Mouse (Mus musculus) limb, embryonic 13.5 days (tissue): ENCODE results near the gene Sec24d. TPM values are rescaled to one million over a fixed set of nuclear protein-coding genes. Genes with fewer than 3 reads are reported as not detected.

Experiments used
- polyA plus RNA-seq: library from polyadenylated mRNA; unstranded; fragments of >200 nt; fragmentation: Nextera tagmentation; extraction: Ambion mirVana; gene quantifications from 2 replicates; pipeline ENCODE4 v1.2.1, GENCODE M21; 2015

The Sec24d gene
- polyA plus RNA-seq, 1 experiment from 2014 or later, result 92.9 TPM

Other genes starting within 250 kb of the Sec24d start
- 16.3 and 18.3 TPM in 2 replicates for gene Myoz2, start 232.4 kb upstream of the Sec24d start, polyA plus RNA-seq
- 7.3 and 8.8 TPM in 2 replicates for gene Synpo2, start 31.3 kb upstream of the Sec24d start, polyA plus RNA-seq
- gene Mettl14, start 118.7 kb downstream of the Sec24d start, polyA plus RNA-seq, result 29.8 and 31.6 TPM in 2 replicates
- 18.1 and 19.1 TPM in 2 replicates for gene Prss12, start 179.5 kb downstream of the Sec24d start, polyA plus RNA-seq